Mouse (Mus musculus) kidney, adult 11 months (tissue): ENCODE results near the gene C1galt1c1.
A peak's percentile ranks its signal among the peaks of the same experiment; 100 is the strongest.

Experiments
- DNase-seq: peaks from one replicate; pipeline ENCODE4 v3.0.0; 2022

The C1galt1c1 gene

GRCm38 (mm10) chrX:38634801-38635637 is at the start of gene C1galt1c1:
TSS of gene C1galt1c1 (minus strand) at chrX:38635087.
- peak; percentile 93 for DNase-seq

DNA sequence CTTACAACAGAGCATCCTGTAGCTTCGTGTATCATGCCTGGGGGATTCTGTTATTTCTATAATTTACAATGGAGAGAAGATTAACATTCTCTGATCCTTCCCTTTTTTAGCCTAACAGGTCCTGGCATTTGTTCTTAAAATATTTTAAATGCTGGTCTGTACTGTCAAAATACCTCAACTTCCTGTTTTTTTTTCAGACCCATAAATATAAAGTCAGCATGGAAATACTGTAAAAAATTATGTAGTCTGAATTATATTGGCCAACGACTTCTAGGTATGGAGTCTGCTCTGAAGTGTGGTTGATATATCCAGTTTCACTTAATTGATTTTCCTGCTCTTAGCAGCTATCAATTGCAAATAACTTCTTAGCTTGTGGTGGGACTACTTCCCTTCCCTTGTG is 47.1 kb upstream of the C1galt1c1 start:
- no peak for DNase-seq

DNA sequence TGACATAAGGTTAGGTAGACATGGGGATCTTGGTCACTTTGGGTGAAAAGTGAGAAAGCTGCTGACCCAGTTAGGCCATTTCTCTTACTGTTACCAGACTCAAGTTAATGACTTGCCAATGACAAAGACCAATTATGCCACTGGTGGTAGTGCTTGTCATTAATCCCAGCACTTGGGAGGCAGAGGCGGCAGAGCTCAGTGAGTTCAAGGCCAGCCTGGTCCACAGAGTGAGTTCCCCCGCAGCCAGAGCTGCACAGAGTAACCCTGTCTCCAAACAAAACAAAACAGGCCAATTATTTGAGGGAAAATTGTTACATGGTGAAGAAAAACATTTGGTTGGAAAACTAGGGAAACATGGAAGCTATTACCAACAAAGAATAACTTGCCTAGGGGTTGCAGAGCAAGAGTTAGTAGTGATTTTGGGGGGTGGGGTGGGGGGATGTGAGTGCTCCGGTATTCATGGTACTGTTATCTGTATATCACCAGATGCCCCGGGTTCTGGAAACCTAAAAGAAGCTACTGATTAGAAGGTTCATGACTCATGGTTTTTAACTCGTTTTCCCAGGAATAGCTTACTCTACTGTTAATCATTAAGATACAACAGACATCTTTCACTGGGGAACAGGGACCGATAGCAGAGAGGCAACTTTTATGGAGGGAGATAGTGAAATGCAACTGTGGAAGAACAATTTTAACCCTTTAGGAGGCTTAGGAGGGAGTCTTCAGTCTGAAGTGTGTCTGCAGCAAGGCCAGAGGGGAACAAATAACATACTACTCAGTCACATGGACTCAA is 34.4 kb upstream of the C1galt1c1 start:
- DNase-seq = no peak

DNA sequence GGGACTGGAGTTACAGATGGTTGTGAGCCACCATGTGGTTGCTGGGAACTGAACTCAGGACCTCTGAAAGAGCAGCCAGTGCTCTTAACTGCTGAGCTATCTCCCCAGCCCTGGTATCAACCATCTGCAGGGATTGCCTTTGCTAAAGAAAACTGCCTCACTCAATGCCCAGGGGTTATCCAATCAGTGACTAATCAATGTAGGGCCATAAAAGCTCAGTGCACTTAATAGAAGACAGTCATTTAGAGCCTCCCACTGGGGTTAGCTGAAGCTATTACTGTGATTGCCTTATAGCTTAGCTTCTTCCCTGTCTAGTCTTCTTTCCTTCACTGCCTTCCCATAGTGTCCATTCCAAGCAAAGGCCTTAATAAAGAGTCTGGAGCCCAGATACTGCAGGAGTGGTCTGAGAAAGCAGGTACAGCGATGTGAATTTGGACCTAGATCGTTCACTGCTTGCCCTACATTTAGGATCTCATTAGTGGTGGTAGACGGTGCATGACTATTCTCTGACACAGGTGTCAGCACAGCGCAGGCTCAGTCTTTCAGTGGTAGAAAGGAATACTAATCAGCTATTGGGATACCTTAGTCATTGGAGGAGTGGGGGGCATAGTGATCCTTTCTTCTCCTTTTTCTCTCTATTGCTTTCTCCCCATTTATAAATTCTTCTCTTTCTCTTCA is 21.5 kb upstream of the C1galt1c1 start:
- no peak for DNase-seq

DNA sequence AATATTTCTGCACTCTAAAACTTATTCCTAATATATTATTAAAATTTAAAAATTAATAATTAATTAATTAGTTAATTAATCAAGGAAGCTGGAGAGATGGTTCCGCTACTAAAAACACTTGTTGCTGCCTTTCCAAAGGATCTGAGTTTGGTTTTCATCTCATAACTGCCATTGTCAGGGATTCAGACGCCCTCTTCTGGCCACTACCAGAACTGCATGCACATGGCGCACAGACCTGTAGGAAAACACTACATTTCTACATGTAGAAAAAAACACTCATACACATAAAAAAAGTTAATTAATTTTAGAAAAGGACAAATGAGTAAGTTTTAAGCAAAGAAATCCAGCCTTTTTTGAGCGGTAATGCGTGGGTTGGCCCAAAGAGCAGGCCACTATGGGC is 19.8 kb upstream of the C1galt1c1 start:
- DNase-seq = no peak

- DNase-seq = no peak
Measured at GRCm38 (mm10) chrX:38653181-38653580, 18.3 kb upstream of the C1galt1c1 start.

- DNase-seq = no peak
Measured at GRCm38 (mm10) chrX:38651167-38651566, 16.3 kb upstream of the C1galt1c1 start.

GRCm38 (mm10) chrX:38650404-38651039 is 15.6 kb upstream of the C1galt1c1 start:
- no peak for DNase-seq

DNA sequence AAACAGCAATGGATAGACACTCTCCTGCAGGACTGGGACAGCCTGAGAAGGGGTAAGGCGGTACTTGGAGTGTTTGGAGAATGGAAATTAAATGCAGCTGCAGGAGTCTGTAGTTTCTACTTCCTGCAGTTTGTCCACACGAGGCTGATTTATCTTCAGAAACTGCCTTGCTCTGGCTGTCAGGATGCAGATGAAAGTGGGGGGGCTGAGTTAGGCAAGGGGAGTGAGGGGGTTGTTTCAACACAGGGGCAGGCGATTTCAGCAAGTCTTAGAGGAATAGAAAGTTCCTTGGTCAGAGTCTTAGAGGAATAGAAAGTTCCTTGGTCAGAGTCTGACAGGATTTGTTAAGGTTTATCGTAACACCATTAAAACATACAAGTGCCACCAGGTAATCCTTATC is 7.3 kb upstream of the C1galt1c1 start:
- no peak for DNase-seq

DNA sequence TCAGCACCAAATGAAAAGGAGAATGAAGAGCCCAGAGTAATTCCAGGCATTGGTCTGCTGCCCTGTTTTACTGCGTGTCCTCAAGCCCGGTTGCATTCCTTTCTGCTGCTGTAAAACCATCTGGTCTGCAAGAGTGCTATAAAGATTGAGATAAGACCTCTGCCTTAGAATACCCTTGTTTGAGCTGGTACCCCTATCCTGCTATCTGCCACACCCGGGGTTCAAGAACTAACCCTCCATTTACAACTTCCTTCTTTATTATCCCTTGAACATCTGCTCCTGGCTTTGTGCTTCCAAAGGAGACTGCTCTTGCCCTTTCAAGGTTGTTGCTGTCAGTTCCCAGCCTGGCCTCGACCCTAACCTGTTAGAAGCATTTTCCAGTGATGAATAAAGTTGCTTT is 6.5 kb upstream of the C1galt1c1 start:
- no peak for DNase-seq

DNA sequence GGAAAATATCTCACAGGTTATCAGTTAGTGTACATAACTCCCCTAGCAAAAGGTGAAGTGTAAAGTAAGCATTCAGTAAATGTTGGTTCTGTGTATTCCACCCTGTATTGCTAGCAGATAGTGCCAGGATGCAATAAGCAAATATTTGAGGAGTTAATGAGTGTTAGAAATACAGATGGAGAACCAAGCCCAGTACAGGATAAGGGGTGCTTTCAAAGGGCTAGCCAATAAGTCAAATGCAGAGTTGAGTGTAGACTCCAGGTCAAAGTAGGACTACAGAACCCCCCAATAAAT is 698 bp upstream of the C1galt1c1 start:
- no peak for DNase-seq

- DNase-seq = peak; percentile 10
Measured at GRCm38 (mm10) chrX:38600995-38601369, 33.9 kb downstream of the C1galt1c1 start.

- DNase-seq = peak; percentile 82
Measured at GRCm38 (mm10) chrX:38600177-38600994, 34.5 kb downstream of the C1galt1c1 start, which contains the start of gene Mcts1. TSS of gene Mcts1 (plus strand) at chrX:38600578.

DNA sequence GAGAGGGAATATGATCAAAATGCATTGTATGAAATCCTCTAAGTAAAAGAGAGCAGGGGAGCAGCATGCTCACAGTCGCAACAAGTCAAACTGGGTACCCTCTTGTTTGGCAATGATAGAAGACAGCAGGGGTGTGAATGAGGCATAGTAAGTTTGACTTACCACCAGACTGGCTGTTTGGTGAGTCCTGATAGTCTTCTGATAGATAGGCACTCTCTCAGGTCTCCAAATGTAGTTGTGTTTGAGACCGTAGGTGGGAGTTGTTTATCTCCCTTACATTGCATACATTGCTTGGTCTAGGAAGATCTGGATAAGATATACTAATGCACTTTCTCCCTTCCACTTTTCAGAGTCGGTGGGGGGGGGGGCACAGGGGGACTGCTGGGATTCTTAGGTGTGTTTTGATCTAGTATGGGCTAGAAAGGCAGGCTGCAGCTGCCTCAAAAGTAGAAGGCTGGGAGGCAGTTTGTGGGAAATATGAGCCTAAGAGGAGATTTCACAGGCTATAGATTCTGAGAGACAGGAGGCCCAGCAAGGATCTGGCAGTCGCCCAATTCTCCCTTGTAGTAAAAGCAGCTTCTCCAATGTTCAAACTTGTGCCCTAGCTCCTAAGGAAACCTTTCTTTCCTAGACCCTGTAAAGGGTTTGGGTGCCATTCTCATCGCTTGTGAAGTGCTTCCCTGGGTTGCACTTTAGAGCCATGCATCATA is 41.6 kb downstream of the C1galt1c1 start:
- no peak for DNase-seq

DNA sequence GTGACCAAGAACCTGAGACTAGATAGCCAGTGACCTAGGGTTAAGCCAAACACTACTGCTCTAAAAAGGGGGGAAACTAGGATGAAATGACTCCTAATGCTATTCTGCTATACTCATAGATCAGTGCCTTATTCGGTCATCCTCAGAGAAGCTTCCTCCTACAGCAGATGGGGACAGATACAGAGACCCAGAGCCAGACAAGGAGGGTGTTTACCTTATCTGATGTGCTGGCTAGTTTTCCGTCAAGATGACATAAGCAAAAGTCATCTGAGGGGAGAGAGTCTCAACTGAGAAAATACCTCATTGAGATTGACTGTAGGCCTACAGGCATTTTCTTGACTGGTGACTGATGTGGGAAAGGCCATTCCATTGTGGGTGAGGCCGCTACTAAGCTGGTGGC is 43.1 kb downstream of the C1galt1c1 start:
- no peak for DNase-seq

- DNase-seq = peak; percentile 38
Measured at GRCm38 (mm10) chrX:38589827-38590226, 45.1 kb downstream of the C1galt1c1 start.

GRCm38 (mm10) chrX:38583261-38583660 is 51.6 kb downstream of the C1galt1c1 start:
- no peak for DNase-seq

GRCm38 (mm10) chrX:38581140-38581539 is 53.7 kb downstream of the C1galt1c1 start:
- DNase-seq = no peak
